ENCODE assay signal across 8 mouse cellular contexts in the genomic region with DNA sequence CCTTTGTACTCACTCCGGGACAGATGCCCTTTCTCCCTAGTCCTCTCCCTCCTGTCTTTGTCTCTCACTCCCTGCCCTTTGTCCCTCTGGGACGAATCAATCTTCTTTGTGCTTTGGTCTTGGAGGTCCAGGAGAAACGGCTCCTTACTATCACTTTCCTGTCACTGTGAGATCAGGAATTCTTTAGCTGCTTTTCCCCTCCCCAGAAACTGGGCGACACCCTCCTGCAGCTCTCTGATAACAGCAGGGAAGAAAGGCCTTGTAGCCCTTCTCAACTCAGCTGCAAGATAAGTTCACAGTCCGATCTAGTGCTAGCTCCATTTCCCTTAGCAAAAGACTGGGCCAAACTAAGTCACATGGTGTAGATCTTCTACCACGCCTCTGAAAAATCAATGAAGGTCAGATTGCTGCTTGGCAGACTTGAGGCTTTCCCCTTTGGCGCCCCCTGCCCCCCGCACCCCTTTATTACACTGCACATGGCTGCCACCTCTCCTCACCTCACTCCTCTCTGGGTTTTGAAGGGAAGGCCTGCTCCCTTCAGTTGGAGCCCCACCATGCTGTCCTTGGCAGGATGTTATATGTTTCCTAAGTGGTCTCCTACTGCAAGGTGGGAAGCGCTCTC. TPM values are rescaled to one million over a fixed set of nuclear protein-coding genes. Genes with fewer than 3 reads are reported as not detected.
DNase-seq lines count a peak whose midpoint lies in the region; ATAC-seq lines count a peak whose summit lies in the region.

No protein-coding gene starts in this region.

- H3K9ac ChIP-seq in forebrain, embryonic 12.5 days: no peak overlapping the region
- H3K9ac ChIP-seq in forebrain, embryonic 13.5 days: no peak overlapping the region
- no peak overlapping the region for H3K9ac ChIP-seq in limb, embryonic 12.5 days (replicated peaks)
- no peak overlapping the region for H3K9ac ChIP-seq in stomach, embryonic 15.5 days

- H3K4me3 ChIP-seq in forebrain, embryonic 12.5 days (replicated peaks): no peak overlapping the region
- no peak overlapping the region for H3K4me3 ChIP-seq in forebrain, embryonic 13.5 days
- no peak overlapping the region for H3K4me3 ChIP-seq in limb, embryonic 12.5 days (replicated peaks)
- H3K4me3 ChIP-seq in stomach, embryonic 15.5 days (replicated peaks): no peak overlapping the region

- H3K36me3 ChIP-seq in forebrain, embryonic 12.5 days (replicated peaks): peaks cover 22% of the 10 kb centered on the region
- peaks cover 23% of the 10 kb centered on the region; the same call in 1 of the 2 replicates for H3K36me3 ChIP-seq in forebrain, embryonic 13.5 days (ENCODE audit: poor library complexity, severe bottlenecking)
- H3K36me3 ChIP-seq in limb, embryonic 12.5 days: peaks cover 65% of the 10 kb centered on the region
- H3K36me3 ChIP-seq in stomach, embryonic 15.5 days: peaks cover 18% of the 10 kb centered on the region; the same call in 1 of the 2 replicates

- no peak overlapping the region for H3K4me2 ChIP-seq in forebrain, embryonic 12.5 days
- no peak overlapping the region for H3K4me2 ChIP-seq in forebrain, embryonic 13.5 days
- no peak overlapping the region for H3K4me2 ChIP-seq in limb, embryonic 12.5 days
- 0 out of 2 replicates have a peak overlapping the region, but pooled peaks have one; percentile 8 for H3K4me2 ChIP-seq in stomach, embryonic 15.5 days

- H3K9me3 ChIP-seq in forebrain, embryonic 12.5 days: no peaks in the 10 kb centered on the region
- H3K9me3 ChIP-seq in forebrain, embryonic 13.5 days (replicated peaks): no peaks in the 10 kb centered on the region
- H3K9me3 ChIP-seq in limb, embryonic 12.5 days: no peaks in the 10 kb centered on the region
- H3K9me3 ChIP-seq in stomach, embryonic 15.5 days: no peaks in the 10 kb centered on the region

- H3K27me3 ChIP-seq in forebrain, embryonic 12.5 days: peaks cover 10% of the 10 kb centered on the region
- H3K27me3 ChIP-seq in forebrain, embryonic 13.5 days: no peaks in the 10 kb centered on the region
- H3K27me3 ChIP-seq in limb, embryonic 12.5 days: no peaks in the 10 kb centered on the region
- no peaks in the 10 kb centered on the region for H3K27me3 ChIP-seq in stomach, embryonic 15.5 days (replicated peaks)

- peaks cover 5% of the 10 kb centered on the region; the same call in 1 of the 2 replicates for H3K4me1 ChIP-seq in forebrain, embryonic 12.5 days
- 0 out of 2 replicates have a peak, but pooled peaks cover 5% of the 10 kb centered on the region for H3K4me1 ChIP-seq in forebrain, embryonic 13.5 days
- peaks cover 14% of the 10 kb centered on the region for H3K4me1 ChIP-seq in limb, embryonic 12.5 days (replicated peaks)
- peaks cover 7% of the 10 kb centered on the region; the same call in 1 of the 2 replicates for H3K4me1 ChIP-seq in stomach, embryonic 15.5 days

- WGBS in forebrain, embryonic 12.5 days: 21% methylated on average over 9 of the region's 9 CpGs
- 21% methylated on average over 9 of the region's 9 CpGs for WGBS in forebrain, embryonic 13.5 days
- 31% methylated on average over 9 of the region's 9 CpGs for WGBS in limb, embryonic 12.5 days
- 22% methylated on average over 9 of the region's 9 CpGs for WGBS in stomach, embryonic 15.5 days

- H3K27ac ChIP-seq in forebrain, embryonic 12.5 days: 0 out of 2 replicates have a peak overlapping the region, but pooled peaks have one; percentile 19
- no peak overlapping the region for H3K27ac ChIP-seq in forebrain, embryonic 13.5 days
- H3K27ac ChIP-seq in limb, embryonic 12.5 days: peak overlapping the region; percentile 14; the same call in 1 of the 2 replicates
- H3K27ac ChIP-seq in stomach, embryonic 15.5 days: peak overlapping the region; percentile 69

- DNase-seq in thymus, postnatal 0 days (ENCODE audit: low spot score): peak; percentile 31
- DNase-seq in thymus, adult 18-20 months: no peak
- DNase-seq in layer of hippocampus, adult 8-10 months (ENCODE audit: low spot score in 2 of 2): no peak

- ATAC-seq in forebrain, embryonic 12.5 days (ENCODE audit: low FRiP score): no peak
- no peak for ATAC-seq in forebrain, embryonic 13.5 days
- no peak for ATAC-seq in limb, embryonic 12.5 days (ENCODE audit: insufficient number of reproducible peaks, insufficient read depth, low FRiP score, low TSS enrichment, low read depth)
- peak; percentile 95 for ATAC-seq in stomach, embryonic 15.5 days (ENCODE audit: insufficient read depth, low FRiP score, low read depth)
- no peak for ATAC-seq in cerebellum, adult (ENCODE audit: insufficient number of reproducible peaks, low FRiP score, low TSS enrichment)

RNA-seq across cellular contexts. Expression of a gene that starts 8.9 kb away (rescaled TPM):
- polyA plus RNA-seq in forebrain, embryonic 12.5 days (2016; fragmentation: Nextera tagmentation; extraction: Ambion mirVana): 17.3 and 19.1 TPM in 2 replicates
- 11.4 and 12.1 TPM in 2 replicates for polyA plus RNA-seq in forebrain, embryonic 13.5 days (2015; fragmentation: Nextera tagmentation; extraction: Ambion mirVana)
- polyA plus RNA-seq in thymus, postnatal 0 days (2015; fragmentation: Nextera tagmentation; extraction: Ambion mirVana): 9.0 and 10.0 TPM in 2 replicates
- 22.5 and 28.0 TPM in 2 replicates for polyA plus RNA-seq in limb, embryonic 12.5 days (2016; fragmentation: Nextera tagmentation; extraction: Ambion mirVana)
- 34.7 and 40.3 TPM in 2 replicates for polyA plus RNA-seq in stomach, embryonic 15.5 days (2015; fragmentation: Nextera tagmentation; extraction: Ambion mirVana)
- total RNA-seq in layer of hippocampus, adult 8-10 months (2022): 10 to 100 TPM; 25.1 to 31.9 (median 28.0) TPM

RNA-seq across cellular contexts. Expression of a gene that starts 23.6 kb away (rescaled TPM):
- polyA plus RNA-seq in forebrain, embryonic 12.5 days (2016; fragmentation: Nextera tagmentation; extraction: Ambion mirVana): not detected in 2 replicates
- polyA plus RNA-seq in forebrain, embryonic 13.5 days (2015; fragmentation: Nextera tagmentation; extraction: Ambion mirVana): not detected in 2 replicates
- not detected in 2 replicates for polyA plus RNA-seq in thymus, postnatal 0 days (2015; fragmentation: Nextera tagmentation; extraction: Ambion mirVana)
- polyA plus RNA-seq in limb, embryonic 12.5 days (2016; fragmentation: Nextera tagmentation; extraction: Ambion mirVana): not detected in 2 replicates
- polyA plus RNA-seq in stomach, embryonic 15.5 days (2015; fragmentation: Nextera tagmentation; extraction: Ambion mirVana): 0.57 and 1.1 TPM in 2 replicates
- total RNA-seq in layer of hippocampus, adult 8-10 months (2022): not detected

RNA-seq across cellular contexts. Expression of a gene that starts 42.4 kb away (rescaled TPM):
- polyA plus RNA-seq in forebrain, embryonic 12.5 days (2016; fragmentation: Nextera tagmentation; extraction: Ambion mirVana): 24.0 and 27.7 TPM in 2 replicates
- 13.6 and 14.5 TPM in 2 replicates for polyA plus RNA-seq in forebrain, embryonic 13.5 days (2015; fragmentation: Nextera tagmentation; extraction: Ambion mirVana)
- 12.7 and 13.9 TPM in 2 replicates for polyA plus RNA-seq in thymus, postnatal 0 days (2015; fragmentation: Nextera tagmentation; extraction: Ambion mirVana)
- 22.3 and 27.7 TPM in 2 replicates for polyA plus RNA-seq in limb, embryonic 12.5 days (2016; fragmentation: Nextera tagmentation; extraction: Ambion mirVana)
- polyA plus RNA-seq in stomach, embryonic 15.5 days (2015; fragmentation: Nextera tagmentation; extraction: Ambion mirVana): 184 and 204 TPM in 2 replicates
- 10 to 100 TPM; 13.2 to 16.4 (median 13.6) TPM for total RNA-seq in layer of hippocampus, adult 8-10 months (2022)

RNA-seq across cellular contexts. Expression of a gene that starts 51.2 kb away (rescaled TPM):
- 11.7 and 12.0 TPM in 2 replicates for polyA plus RNA-seq in forebrain, embryonic 12.5 days (2016; fragmentation: Nextera tagmentation; extraction: Ambion mirVana)
- polyA plus RNA-seq in forebrain, embryonic 13.5 days (2015; fragmentation: Nextera tagmentation; extraction: Ambion mirVana): 9.5 and 11.3 TPM in 2 replicates
- 4.8 and 5.5 TPM in 2 replicates for polyA plus RNA-seq in thymus, postnatal 0 days (2015; fragmentation: Nextera tagmentation; extraction: Ambion mirVana)
- polyA plus RNA-seq in limb, embryonic 12.5 days (2016; fragmentation: Nextera tagmentation; extraction: Ambion mirVana): 9.9 and 10.1 TPM in 2 replicates
- polyA plus RNA-seq in stomach, embryonic 15.5 days (2015; fragmentation: Nextera tagmentation; extraction: Ambion mirVana): 6.1 and 7.1 TPM in 2 replicates
- 1 to 10 TPM; 3.5 to 5.0 (median 3.7) TPM for total RNA-seq in layer of hippocampus, adult 8-10 months (2022)

RNA-seq across cellular contexts. Expression of a gene that starts 51.9 kb away (rescaled TPM):
- 14.0 and 15.4 TPM in 2 replicates for polyA plus RNA-seq in forebrain, embryonic 12.5 days (2016; fragmentation: Nextera tagmentation; extraction: Ambion mirVana)
- 11.0 and 12.2 TPM in 2 replicates for polyA plus RNA-seq in forebrain, embryonic 13.5 days (2015; fragmentation: Nextera tagmentation; extraction: Ambion mirVana)
- polyA plus RNA-seq in thymus, postnatal 0 days (2015; fragmentation: Nextera tagmentation; extraction: Ambion mirVana): 16.2 and 16.6 TPM in 2 replicates
- 16.2 and 17.9 TPM in 2 replicates for polyA plus RNA-seq in limb, embryonic 12.5 days (2016; fragmentation: Nextera tagmentation; extraction: Ambion mirVana)
- polyA plus RNA-seq in stomach, embryonic 15.5 days (2015; fragmentation: Nextera tagmentation; extraction: Ambion mirVana): 18.2 and 19.9 TPM in 2 replicates
- 10 to 100 TPM; 10.0 to 14.7 (median 11.9) TPM for total RNA-seq in layer of hippocampus, adult 8-10 months (2022)
